Mouse (Mus musculus) heart, adult 8-10 months (tissue): ENCODE data around the gene Pin1. TPM values are rescaled to one million over a fixed set of nuclear protein-coding genes. Genes with fewer than 3 reads are reported as not detected.
"Not testable (repeated sequence)": the region's sequence is repeated elsewhere in the genome, so short reads cannot be mapped to it uniquely, and the experiment has no call there.

Experiments
- DNase-seq: peaks from one replicate; pipeline ENCODE4 v3.0.0; 2022; ENCODE audit warnings: low spot score
- total RNA-seq, 4 experiments: library from RNA; stranded (reverse); gene quantifications; 2 replicates each; pipeline ENCODE4 v1.2.4; 2022

The Pin1 gene
- total RNA-seq, 4 experiments from 2014 or later = 18.2 to 20.3 (median 19.7) TPM

- peak; percentile 51 for DNase-seq
Measured at GRCm38 (mm10) chr9:20662325-20662724, 10.4 kb downstream of the Pin1 start.

GRCm38 (mm10) chr9:20662874-20663273 is 11.0 kb downstream of the Pin1 start:
- DNase-seq = no peak

- DNase-seq = no peak
Measured at GRCm38 (mm10) chr9:20663956-20664355, 12.1 kb downstream of the Pin1 start.

- no peak for DNase-seq
Measured at GRCm38 (mm10) chr9:20664366-20664765, 12.5 kb downstream of the Pin1 start.

GRCm38 (mm10) chr9:20664982-20665637 is 13.2 kb downstream of the Pin1 start:
- no peak for DNase-seq

- no peak for DNase-seq
Measured at GRCm38 (mm10) chr9:20665925-20666324, 14.0 kb downstream of the Pin1 start.

GRCm38 (mm10) chr9:20666510-20667034 is 14.7 kb downstream of the Pin1 start:
- no peak for DNase-seq

- DNase-seq = no peak
Measured at GRCm38 (mm10) chr9:20668065-20668464, 16.2 kb downstream of the Pin1 start.

GRCm38 (mm10) chr9:20672047-20672446 is 20.2 kb downstream of the Pin1 start:
- DNase-seq = no peak

- no peak for DNase-seq
Measured at GRCm38 (mm10) chr9:20677892-20678291, 26.0 kb downstream of the Pin1 start.

- DNase-seq = no peak
Measured at GRCm38 (mm10) chr9:20680378-20680958, 28.6 kb downstream of the Pin1 start.

GRCm38 (mm10) chr9:20681546-20682388 is 29.9 kb downstream of the Pin1 start:
- DNase-seq = no peak

GRCm38 (mm10) chr9:20682389-20682722 is 30.5 kb downstream of the Pin1 start:
- DNase-seq = no peak

- no peak for DNase-seq
Measured at GRCm38 (mm10) chr9:20685081-20685861, 33.4 kb downstream of the Pin1 start.

- DNase-seq = no peak
Measured at GRCm38 (mm10) chr9:20689403-20689802, 37.5 kb downstream of the Pin1 start.

- no peak for DNase-seq
Measured at GRCm38 (mm10) chr9:20689913-20690312, 38.0 kb downstream of the Pin1 start.

- DNase-seq = not testable (repeated sequence)
Measured at GRCm38 (mm10) chr9:20690449-20690848, 38.6 kb downstream of the Pin1 start.

- no peak for DNase-seq
Measured at GRCm38 (mm10) chr9:20692863-20693262, 41.0 kb downstream of the Pin1 start.

GRCm38 (mm10) chr9:20694721-20695235 is 42.9 kb downstream of the Pin1 start:
- DNase-seq = no peak

- no peak for DNase-seq
Measured at GRCm38 (mm10) chr9:20696107-20696712, 44.3 kb downstream of the Pin1 start.

GRCm38 (mm10) chr9:20697466-20697865 is 45.6 kb downstream of the Pin1 start:
- no peak for DNase-seq
